In the genomic region with DNA sequence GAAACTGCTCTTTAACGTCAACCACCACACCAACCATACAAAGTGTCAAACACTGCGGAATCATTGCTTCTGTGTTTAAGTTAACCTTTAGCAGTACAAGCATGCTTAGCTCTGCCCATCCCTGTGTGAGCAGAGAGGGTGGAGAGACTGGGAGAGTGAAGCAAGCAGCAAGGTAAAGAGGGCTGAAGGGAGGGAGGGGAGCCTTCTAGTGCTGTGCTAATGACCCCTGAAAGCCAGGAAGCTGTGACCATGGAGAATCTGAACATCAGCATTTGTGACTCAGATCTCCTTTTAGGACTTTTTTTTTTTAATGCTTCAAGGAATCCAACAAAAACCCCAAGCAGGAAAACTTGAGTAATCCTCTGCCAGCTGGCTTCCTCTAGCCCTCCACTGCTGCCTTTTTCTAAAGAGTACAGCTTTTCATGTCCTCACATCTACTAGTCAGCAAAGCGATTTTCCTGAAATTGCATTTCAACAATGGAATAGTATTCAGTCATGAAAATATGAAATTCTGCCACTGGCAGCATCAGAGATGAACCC, we compare ENCODE assay signal across 19 mouse cellular contexts.
"Had no signal": no experiment of that assay in that cellular context is flagged by ENCODE, and none has a peak within 500 bp of the region (broad histone marks: within the 10 kb centered on the region; RNA-seq: fewer than 3 reads in every experiment).

No protein-coding gene starts in this region.

- H3K27ac ChIP-seq: limb, embryonic 12.5 days; limb, embryonic 15.5 days; liver, embryonic 14.5 days; midbrain, embryonic 10.5 days had no signal

- H3K4me2 ChIP-seq: limb, embryonic 12.5 days; limb, embryonic 15.5 days; liver, embryonic 11.5 days; lung, embryonic 14.5 days had no signal

- H3K9me3 ChIP-seq: limb, embryonic 12.5 days; limb, embryonic 15.5 days; megakaryocyte, embryonic 14.5 days; midbrain, embryonic 10.5 days had no signal

- ATAC-seq: liver, postnatal 0 days had no signal

- H3K27me3 ChIP-seq: megakaryocyte, embryonic 14.5 days had no signal

- DNase-seq: kidney, adult 2 months; kidney, postnatal 14 days; kidney, postnatal 4 days; left cerebral cortex, postnatal 4 days; liver, postnatal 0 days; lung, embryonic 14.5 days; lung, postnatal 10 days; lung, postnatal 36 days; midbrain, embryonic 14.5 days; right cerebral cortex, postnatal 25 days; thymus, adult 18-20 months; thymus, postnatal 14 days; thymus, postnatal 4 days had no signal

- H3K9ac ChIP-seq: limb, embryonic 12.5 days; limb, embryonic 15.5 days; liver, embryonic 14.5 days; liver, postnatal 0 days; lung, embryonic 14.5 days had no signal

- H3K4me3 ChIP-seq: limb, embryonic 12.5 days; limb, embryonic 15.5 days; megakaryocyte, embryonic 14.5 days; midbrain, embryonic 10.5 days had no signal

- H3K36me3 ChIP-seq: limb, embryonic 12.5 days; limb, embryonic 15.5 days; midbrain, embryonic 10.5 days had no signal

- H3K4me1 ChIP-seq: limb, embryonic 15.5 days; megakaryocyte, embryonic 14.5 days; midbrain, embryonic 10.5 days had no signal
